Mouse (Mus musculus) granulocyte monocyte progenitor cell, adult 5-6 weeks (primary cell): ENCODE measurements around the gene Plekhb2. TPM values are rescaled to one million over a fixed set of nuclear protein-coding genes. Genes with fewer than 3 reads are reported as not detected.

ENCODE experiments used
- ATAC-seq: replicated peaks from 2 replicates; pipeline ENCODE4 v1.8.0; 2016; ENCODE audit warnings: mild to moderate bottlenecking, moderate TSS enrichment, inconsistent platforms; ENCODE audit not compliant: poor library complexity, severe bottlenecking
- total RNA-seq, 2 experiments: library from RNA; stranded (forward) in 1 of 2; stranded (reverse) in 1 of 2; fragments of 200-712, 200-1000 nt in 1 of 2; fragments of >200 nt in 1 of 2; fragmentation: Nextera tagmentation in 1 of 2; gene quantifications; 2 replicates each; pipeline ENCODE4 v1.2.3; 2014 to 2017

Gene Plekhb2
- 26.0 and 29.6 TPM in 2 replicates for total RNA-seq (2014; fragmentation: Nextera tagmentation)
- 16.4 and 19.3 TPM in 2 replicates for total RNA-seq (2017)

DNA sequence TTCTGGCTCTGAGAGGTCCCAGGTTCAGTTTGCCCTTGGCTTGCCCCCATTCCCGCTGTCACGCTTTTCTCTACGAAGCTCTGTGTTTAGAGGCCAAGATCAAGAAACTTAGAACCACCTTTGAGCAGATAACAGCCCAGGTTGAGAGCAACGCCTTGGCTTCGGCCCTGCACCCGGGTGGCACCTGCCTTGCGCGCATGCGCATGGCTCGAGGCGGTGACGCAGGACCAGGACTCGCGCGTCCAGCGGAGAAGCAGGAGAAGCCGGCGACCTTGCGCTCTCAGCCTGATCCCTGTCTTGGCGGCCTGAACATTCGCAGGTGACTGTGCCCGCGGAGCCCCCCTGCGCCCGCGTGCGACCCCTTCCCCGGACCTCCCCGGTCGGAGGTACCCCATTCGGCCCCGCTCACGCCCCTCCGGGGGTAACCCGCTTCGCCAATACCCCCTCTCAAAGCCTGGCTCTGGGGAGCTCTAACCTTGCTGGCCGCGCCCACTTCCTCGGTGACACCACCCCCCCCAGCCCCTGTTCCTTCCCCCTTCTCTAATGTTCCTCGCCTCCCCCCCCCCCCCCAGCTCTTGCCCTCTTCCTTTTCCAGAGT, at the start of gene Plekhb2:
TSS of gene Plekhb2 (plus strand) at position 232 of the 598 bp plus-strand sequence.
- peak; percentile 78 for ATAC-seq

- peak; percentile 81 for ATAC-seq
Observed at GRCm38 (mm10) chr1:34801616-34802289, 48.0 kb upstream of the Plekhb2 start.

GRCm38 (mm10) chr1:34802290-34802642, 47.5 kb upstream of the Plekhb2 start:
- peak; percentile 58 for ATAC-seq

- ATAC-seq = no peak
Observed at GRCm38 (mm10) chr1:34804863-34805262, 44.9 kb upstream of the Plekhb2 start.

DNA sequence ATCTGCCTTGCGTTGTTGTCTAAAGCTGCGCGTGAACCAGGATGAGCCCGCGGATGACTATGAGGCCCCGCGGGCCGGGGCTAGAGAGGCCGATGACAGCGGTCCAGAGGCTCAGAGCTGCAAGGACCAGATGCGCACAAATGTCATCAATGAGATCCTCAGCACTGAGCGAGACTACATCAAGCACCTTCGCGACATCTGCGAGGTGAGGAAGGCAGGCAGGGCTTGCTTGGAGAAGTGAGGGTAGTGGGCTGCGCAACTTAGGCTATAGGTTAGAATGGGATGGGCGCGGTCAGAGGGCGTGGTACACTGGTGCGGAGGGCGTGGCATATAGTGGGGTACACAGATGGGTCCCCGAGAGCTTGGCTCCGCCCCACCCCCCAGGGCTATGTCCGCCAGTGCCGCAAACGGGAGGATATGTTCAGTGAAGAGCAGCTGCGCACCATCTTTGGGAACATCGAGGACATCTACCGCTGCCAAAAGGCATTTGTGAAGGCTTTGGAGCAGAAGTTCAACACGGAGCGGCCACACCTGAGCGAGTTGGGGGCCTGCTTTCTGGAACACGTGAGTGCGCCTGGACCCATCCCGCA, 43.8 kb upstream of the Plekhb2 start:
- ATAC-seq = no peak

- no peak for ATAC-seq
Observed at GRCm38 (mm10) chr1:34808445-34808844, 41.3 kb upstream of the Plekhb2 start.

GRCm38 (mm10) chr1:34810293-34810692, 39.5 kb upstream of the Plekhb2 start:
- ATAC-seq = no peak

DNA sequence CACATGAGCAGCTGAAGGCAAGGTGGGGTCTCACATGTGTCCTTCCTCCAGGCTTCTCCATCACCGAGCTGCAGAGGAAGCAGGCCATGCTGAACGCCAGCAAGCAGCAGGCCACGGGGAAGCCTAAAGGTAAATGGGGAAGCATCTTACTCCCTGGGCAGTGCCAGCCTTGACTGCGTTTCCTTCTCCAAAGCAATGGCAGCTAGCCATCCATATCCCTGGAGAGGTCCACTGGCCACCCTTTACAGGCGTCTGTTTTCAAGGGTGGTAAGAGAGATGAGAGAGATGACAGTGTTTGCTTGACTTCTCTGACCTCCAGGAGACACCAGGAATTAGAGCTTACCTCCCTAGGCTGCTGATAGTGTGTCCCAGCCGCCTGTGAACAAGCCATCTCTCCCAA, 38.7 kb upstream of the Plekhb2 start:
- ATAC-seq = no peak

GRCm38 (mm10) chr1:34811581-34811980, 38.2 kb upstream of the Plekhb2 start:
- no peak for ATAC-seq

- ATAC-seq = no peak
Observed at GRCm38 (mm10) chr1:34812407-34813247, 37.1 kb upstream of the Plekhb2 start.

DNA sequence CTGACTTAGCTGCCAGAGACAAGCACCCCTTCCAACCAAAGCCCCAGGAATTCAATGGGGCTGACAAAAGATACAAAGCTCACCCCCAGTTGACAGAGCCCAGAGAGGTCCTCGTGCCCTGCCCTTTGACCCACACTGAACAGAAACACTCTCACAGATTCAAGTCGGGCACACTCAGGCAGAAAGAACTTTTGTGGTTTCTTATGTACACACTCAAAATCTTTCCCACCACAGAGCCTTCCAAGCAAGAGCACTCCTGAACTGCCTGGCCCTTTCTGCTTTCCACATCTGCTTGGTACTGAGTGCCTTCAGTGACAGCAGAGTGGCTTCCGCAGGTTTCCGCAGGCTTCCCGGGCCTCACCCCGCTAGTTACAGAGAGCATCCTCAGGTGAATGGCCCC, 33.9 kb upstream of the Plekhb2 start:
- ATAC-seq = no peak

DNA sequence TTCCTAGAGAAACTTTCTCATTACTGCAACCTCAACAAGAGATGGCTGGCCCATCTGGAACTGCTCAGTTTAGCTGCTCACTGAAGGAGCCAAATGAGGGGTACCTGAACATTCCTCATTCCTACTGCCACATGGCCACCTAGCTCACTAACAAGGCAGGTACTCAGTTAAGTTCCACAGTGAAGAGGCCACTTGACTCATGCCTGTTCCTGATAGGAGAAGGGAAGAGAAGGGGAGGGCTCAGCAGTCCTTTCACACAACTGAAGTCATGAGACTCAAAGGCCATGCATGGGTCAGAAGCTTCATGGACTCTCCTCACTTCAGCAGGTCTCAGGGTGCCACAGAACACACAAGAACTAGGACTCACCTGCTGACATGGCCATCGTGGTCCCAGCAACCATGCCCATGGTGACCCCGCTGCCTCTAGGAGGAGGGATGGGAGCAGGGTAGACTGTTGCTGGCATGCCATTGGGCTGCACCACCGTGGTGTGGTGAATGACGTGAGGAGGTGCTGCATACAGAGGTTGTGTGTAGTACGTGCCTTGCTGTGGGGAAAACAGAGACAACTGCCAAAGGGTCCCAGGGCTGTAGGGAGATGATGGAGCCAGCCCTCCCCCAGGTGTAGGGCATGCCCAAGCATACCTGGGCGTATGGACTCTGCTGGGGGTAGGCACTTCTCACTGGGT, 30.4 kb upstream of the Plekhb2 start:
- no peak for ATAC-seq

DNA sequence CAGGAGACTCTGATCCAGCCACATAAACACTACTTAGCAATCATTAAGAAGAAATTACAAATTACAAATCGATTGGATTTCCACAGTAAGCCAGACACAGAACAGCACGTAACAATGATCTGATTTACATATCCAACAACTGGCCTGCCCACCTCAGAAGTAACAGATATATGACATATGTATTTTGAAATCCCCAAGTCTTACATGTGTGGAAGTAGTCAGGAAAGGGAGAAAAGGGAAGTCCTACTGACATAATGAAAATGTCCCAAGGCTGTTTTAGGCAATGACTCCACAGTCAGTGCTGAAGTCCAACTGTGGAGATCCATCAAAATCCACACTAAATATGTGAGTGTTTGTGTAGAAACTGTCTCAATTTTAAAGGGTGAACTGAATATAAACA, 28.4 kb upstream of the Plekhb2 start:
- ATAC-seq = peak; percentile 86

DNA sequence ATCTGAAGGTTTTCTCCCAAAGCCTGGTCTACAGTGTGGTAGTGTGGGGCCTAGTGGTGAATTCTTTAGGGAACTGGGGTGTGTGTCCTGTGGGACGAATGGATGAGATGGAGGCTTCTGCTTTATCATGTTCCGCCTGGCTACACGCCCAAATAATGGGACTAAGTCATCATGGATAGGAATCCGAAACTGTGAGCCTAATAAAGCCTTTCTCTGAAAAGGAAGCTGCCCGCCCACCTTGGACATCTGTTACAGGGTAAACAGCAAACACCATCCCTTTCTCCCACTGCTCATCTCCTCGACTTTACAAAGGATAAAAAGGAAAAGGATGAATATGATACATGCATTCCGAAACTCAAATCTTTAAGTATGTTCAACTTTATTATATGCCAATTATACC, 27.8 kb upstream of the Plekhb2 start:
- no peak for ATAC-seq

- no peak for ATAC-seq
Observed at GRCm38 (mm10) chr1:34822746-34823145, 27.0 kb upstream of the Plekhb2 start.

GRCm38 (mm10) chr1:34823353-34823752, 26.4 kb upstream of the Plekhb2 start:
- ATAC-seq = peak; percentile 71

DNA sequence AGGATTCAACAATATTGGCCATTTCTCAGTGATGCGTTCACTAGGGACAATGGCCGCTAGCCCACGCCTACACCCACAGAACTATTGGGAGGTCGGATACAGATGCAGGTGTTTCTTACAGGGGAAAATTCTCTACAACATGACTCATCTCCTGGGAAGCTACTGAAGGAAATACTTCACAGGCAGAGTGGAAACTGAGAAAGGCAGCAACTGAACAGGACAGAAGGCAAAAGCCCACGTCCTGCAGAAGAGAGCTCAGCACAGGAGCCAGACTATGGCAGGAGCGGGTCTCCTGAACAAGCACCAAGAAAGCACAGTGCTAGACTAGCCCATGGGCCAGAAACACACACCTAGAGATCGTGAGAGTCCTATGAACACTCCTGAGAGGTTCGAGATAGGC, 25.6 kb upstream of the Plekhb2 start:
- ATAC-seq = no peak

GRCm38 (mm10) chr1:34825909-34826308, 23.9 kb upstream of the Plekhb2 start:
- no peak for ATAC-seq

GRCm38 (mm10) chr1:34827900-34828299, 21.9 kb upstream of the Plekhb2 start:
- ATAC-seq = peak; percentile 41

DNA sequence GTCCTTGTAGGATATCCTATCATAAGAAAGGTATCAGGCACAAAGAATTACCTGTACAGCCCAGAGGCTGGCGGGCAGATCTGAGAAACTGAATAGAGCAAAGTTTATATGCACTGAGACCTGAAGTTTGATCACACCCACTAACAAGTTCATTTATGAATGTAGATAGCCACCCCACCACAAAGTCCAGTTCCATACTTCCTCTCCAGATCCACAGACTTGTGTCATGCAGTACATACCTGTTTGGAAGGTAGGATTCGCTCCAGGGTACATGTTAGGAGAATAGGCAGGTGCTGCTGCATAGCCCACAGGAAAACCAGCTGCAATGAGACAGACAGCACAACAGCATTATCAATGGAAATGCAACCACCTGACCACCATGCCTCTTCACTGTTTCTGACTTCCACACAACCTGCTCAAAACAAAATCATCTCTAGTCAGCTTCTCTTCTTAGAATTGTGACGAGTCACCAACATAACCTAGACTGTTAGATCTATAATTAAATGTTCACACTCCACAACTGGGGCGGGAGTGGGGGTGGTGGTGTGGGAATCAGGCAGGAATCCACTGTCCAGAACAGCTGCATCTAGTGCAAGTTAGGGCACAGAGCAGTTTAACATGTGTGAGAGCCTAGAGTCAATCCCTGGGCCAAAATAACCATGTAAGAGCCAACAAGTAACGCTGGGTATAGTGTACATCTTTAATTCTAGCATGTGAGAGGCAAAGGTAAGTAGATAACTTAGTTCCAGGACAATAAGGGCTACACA, 21.1 kb upstream of the Plekhb2 start:
- ATAC-seq = no peak
